Mouse (Mus musculus) cerebellum, adult 8-10 months (tissue): ENCODE data around the gene Camsap2.

Experiments used
- DNase-seq: peaks from one replicate; pipeline ENCODE4 v3.0.0; 2022

Camsap2 gene

GRCm38 (mm10) chr1:136343727-136344126 lies 2.2 kb downstream of the Camsap2 start:
- no peak for DNase-seq

- DNase-seq: no peak
Measured at GRCm38 (mm10) chr1:136340541-136340940, 5.4 kb downstream of the Camsap2 start.

GRCm38 (mm10) chr1:136334743-136335142 lies 11.2 kb downstream of the Camsap2 start:
- no peak for DNase-seq

- no peak for DNase-seq
Measured at GRCm38 (mm10) chr1:136333512-136333911, 12.4 kb downstream of the Camsap2 start.

- no peak for DNase-seq
Measured at GRCm38 (mm10) chr1:136333071-136333470, 12.8 kb downstream of the Camsap2 start.

GRCm38 (mm10) chr1:136331836-136332235 lies 14.1 kb downstream of the Camsap2 start:
- DNase-seq: peak; percentile 79

- no peak for DNase-seq
Measured at GRCm38 (mm10) chr1:136329426-136329825, 16.5 kb downstream of the Camsap2 start.

- no peak for DNase-seq
Measured at GRCm38 (mm10) chr1:136328640-136329039, 17.3 kb downstream of the Camsap2 start.

- no peak for DNase-seq
Measured at GRCm38 (mm10) chr1:136327638-136328037, 18.3 kb downstream of the Camsap2 start.

- DNase-seq: no peak
Measured at GRCm38 (mm10) chr1:136325933-136326332, 20.0 kb downstream of the Camsap2 start.

GRCm38 (mm10) chr1:136322331-136322730 lies 23.6 kb downstream of the Camsap2 start:
- DNase-seq: no peak

- no peak for DNase-seq
Measured at GRCm38 (mm10) chr1:136316317-136316716, 29.6 kb downstream of the Camsap2 start.

GRCm38 (mm10) chr1:136309193-136309592 lies 36.7 kb downstream of the Camsap2 start:
- DNase-seq: no peak

GRCm38 (mm10) chr1:136306424-136306823 lies 39.5 kb downstream of the Camsap2 start:
- peak; percentile 39 for DNase-seq

- DNase-seq: no peak
Measured at GRCm38 (mm10) chr1:136293961-136294360, 51.9 kb downstream of the Camsap2 start.

GRCm38 (mm10) chr1:136289803-136290202 lies 56.1 kb downstream of the Camsap2 start:
- no peak for DNase-seq

GRCm38 (mm10) chr1:136277366-136277765 lies 68.5 kb downstream of the Camsap2 start:
- no peak for DNase-seq

GRCm38 (mm10) chr1:136268224-136268623 lies 77.7 kb downstream of the Camsap2 start:
- DNase-seq: no peak

- DNase-seq: no peak
Measured at GRCm38 (mm10) chr1:136266127-136266526, 79.8 kb downstream of the Camsap2 start.

GRCm38 (mm10) chr1:136263355-136263754 lies 82.5 kb downstream of the Camsap2 start:
- no peak for DNase-seq

GRCm38 (mm10) chr1:136260635-136261238 lies 85.2 kb downstream of the Camsap2 start, which contains the start of gene Gpr25:
Gene Gpr25 (minus strand): TSS chr1:136260873.
- no peak for DNase-seq

- DNase-seq: peak; percentile 83
Measured at GRCm38 (mm10) chr1:136259893-136260634, 85.8 kb downstream of the Camsap2 start.

- no peak for DNase-seq
Measured at GRCm38 (mm10) chr1:136259543-136259892, 86.4 kb downstream of the Camsap2 start.

GRCm38 (mm10) chr1:136258495-136258894 lies 87.4 kb downstream of the Camsap2 start:
- peak; percentile 12 for DNase-seq

GRCm38 (mm10) chr1:136255657-136256056 lies 90.2 kb downstream of the Camsap2 start:
- DNase-seq: no peak
